Mouse (Mus musculus): ENCODE results near the gene Tbc1d15. TPM values are rescaled to one million over a fixed set of nuclear protein-coding genes. Genes with fewer than 3 reads are reported as not detected.

The Tbc1d15 gene
- polyA plus RNA-seq, 1 experiment = 3.1 TPM

GRCm38 (mm10) chr10:115245488-115245887 is 5.8 kb downstream of the Tbc1d15 start:
- TF ChIP-seq CTCF (IDR thresholded peaks at IDR 0.05; ENCODE audit: extremely low read depth, insufficient read depth, insufficient read length, insufficient replicate concordance) = no peak
- WGBS = 68% methylated on average over 2 of the region's 2 CpGs
- H3K4me1 ChIP-seq (ENCODE audit: control insufficient read depth, insufficient read depth, insufficient read length) = peaks cover 8% of the 10 kb centered on the region
- peak in 1 of 2 experiments; percentile 12 for DNase-seq (ENCODE audit: low read depth in 1 of 2, low spot score in 2 of 2)
- H3K27ac ChIP-seq (ENCODE audit: insufficient read depth, low read length) = no peak overlapping the region
- H3K27me3 ChIP-seq (ENCODE audit: control insufficient read depth, insufficient read depth, low read length) = no peaks in the 10 kb centered on the region
- no peak overlapping the region for H3K4me3 ChIP-seq (ENCODE audit: extremely low read depth, insufficient read depth, insufficient read length)
- H3K36me3 ChIP-seq (ENCODE audit: control insufficient read depth, insufficient read depth, low read length) = no peaks in the 10 kb centered on the region

- no peak for TF ChIP-seq CTCF (IDR thresholded peaks at IDR 0.05; ENCODE audit: extremely low read depth, insufficient read depth, insufficient read length, insufficient replicate concordance)
- TF ChIP-seq POLR2A (IDR thresholded peaks at IDR 0.05; ENCODE audit: low read depth, low read length) = no peak
- H3K27me3 ChIP-seq (ENCODE audit: control insufficient read depth, insufficient read depth, low read length) = no peaks in the 10 kb centered on the region
- no peak overlapping the region for H3K27ac ChIP-seq (ENCODE audit: insufficient read depth, low read length)
- H3K4me3 ChIP-seq (ENCODE audit: extremely low read depth, insufficient read depth, insufficient read length) = no peak overlapping the region
- peaks cover 4% of the 10 kb centered on the region; the same call in 1 of the 2 replicates for H3K4me1 ChIP-seq (ENCODE audit: control insufficient read depth, insufficient read depth, insufficient read length)
- 80% methylated on average over 8 of the region's 8 CpGs for WGBS
- peaks cover 17% of the 10 kb centered on the region for H3K36me3 ChIP-seq (ENCODE audit: control insufficient read depth, insufficient read depth, low read length)
- DNase-seq (ENCODE audit: low read depth in 1 of 2, low spot score in 2 of 2) = no peak
Observed at GRCm38 (mm10) chr10:115241082-115241595, 10.1 kb downstream of the Tbc1d15 start.

GRCm38 (mm10) chr10:115237931-115238330 is 13.3 kb downstream of the Tbc1d15 start:
- no peak overlapping the region for H3K4me3 ChIP-seq (ENCODE audit: extremely low read depth, insufficient read depth, insufficient read length)
- TF ChIP-seq CTCF (IDR thresholded peaks at IDR 0.05; ENCODE audit: extremely low read depth, insufficient read depth, insufficient read length, insufficient replicate concordance) (no peak), POLR2A (IDR thresholded peaks at IDR 0.05; ENCODE audit: low read depth, low read length) (no peak)
- H3K27ac ChIP-seq (ENCODE audit: insufficient read depth, low read length) = no peak overlapping the region
- H3K27me3 ChIP-seq (ENCODE audit: control insufficient read depth, insufficient read depth, low read length) = no peaks in the 10 kb centered on the region
- no peak for DNase-seq (ENCODE audit: low read depth in 1 of 2, low spot score in 2 of 2)
- peaks cover 18% of the 10 kb centered on the region for H3K36me3 ChIP-seq (ENCODE audit: control insufficient read depth, insufficient read depth, low read length)
- H3K4me1 ChIP-seq (ENCODE audit: control insufficient read depth, insufficient read depth, insufficient read length) = peaks cover 4% of the 10 kb centered on the region; the same call in 1 of the 2 replicates
- 89% methylated on average over 4 of the region's 4 CpGs for WGBS

DNA sequence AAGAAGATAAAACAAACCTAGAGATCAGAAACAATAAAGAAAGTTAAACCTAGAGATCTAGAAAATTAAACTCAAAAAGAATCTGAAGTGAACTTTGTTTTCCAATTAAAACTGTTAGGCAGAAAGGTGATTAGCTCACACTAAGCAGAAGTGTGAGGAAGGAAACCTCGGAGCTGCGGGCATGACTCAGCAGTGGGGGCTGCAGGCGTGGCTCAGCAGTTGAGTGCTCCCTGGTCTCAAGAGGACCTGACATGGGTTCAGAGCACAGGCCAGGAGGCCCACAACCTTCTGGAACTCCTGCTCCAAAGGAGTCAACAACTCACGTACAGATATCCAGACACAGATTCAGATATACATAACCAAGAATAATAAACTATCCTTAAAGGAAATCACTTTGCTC is 14.5 kb downstream of the Tbc1d15 start:
- 38% methylated on average over 4 of the region's 4 CpGs for WGBS
- TF ChIP-seq POLR2A (IDR thresholded peaks at IDR 0.05; ENCODE audit: low read depth, low read length) = no peak
- TF ChIP-seq CTCF (IDR thresholded peaks at IDR 0.05; ENCODE audit: extremely low read depth, insufficient read depth, insufficient read length, insufficient replicate concordance) = no peak
- Histone ChIP-seq H3K27ac (ENCODE audit: insufficient read depth, low read length) (no peak overlapping the region), H3K36me3 (ENCODE audit: control insufficient read depth, insufficient read depth, low read length) (peaks cover 19% of the 10 kb centered on the region), H3K4me1 (ENCODE audit: control insufficient read depth, insufficient read depth, insufficient read length) (no peaks in the 10 kb centered on the region), H3K27me3 (ENCODE audit: control insufficient read depth, insufficient read depth, low read length) (no peaks in the 10 kb centered on the region), H3K4me3 (ENCODE audit: extremely low read depth, insufficient read depth, insufficient read length) (no peak overlapping the region)
- DNase-seq (ENCODE audit: low read depth in 1 of 2, low spot score in 2 of 2) = no peak

GRCm38 (mm10) chr10:115235501-115235900 is 15.8 kb downstream of the Tbc1d15 start:
- Histone ChIP-seq H3K27ac (ENCODE audit: insufficient read depth, low read length) (no peak overlapping the region), H3K4me3 (ENCODE audit: extremely low read depth, insufficient read depth, insufficient read length) (no peak overlapping the region), H3K4me1 (ENCODE audit: control insufficient read depth, insufficient read depth, insufficient read length) (no peaks in the 10 kb centered on the region), H3K27me3 (ENCODE audit: control insufficient read depth, insufficient read depth, low read length) (no peaks in the 10 kb centered on the region), H3K36me3 (ENCODE audit: control insufficient read depth, insufficient read depth, low read length) (peaks cover 19% of the 10 kb centered on the region)
- WGBS = 91% methylated on average over 9 of the region's 9 CpGs
- TF ChIP-seq POLR2A (IDR thresholded peaks at IDR 0.05; ENCODE audit: low read depth, low read length) = no peak
- DNase-seq (ENCODE audit: low read depth in 1 of 2, low spot score in 2 of 2) = no peak

GRCm38 (mm10) chr10:115233798-115234197 is 17.5 kb downstream of the Tbc1d15 start:
- peaks cover 14% of the 10 kb centered on the region for H3K36me3 ChIP-seq (ENCODE audit: control insufficient read depth, insufficient read depth, low read length)
- no peak overlapping the region for H3K27ac ChIP-seq (ENCODE audit: insufficient read depth, low read length)
- WGBS = 70% methylated on average over 3 of the region's 3 CpGs
- DNase-seq (ENCODE audit: low read depth in 1 of 2, low spot score in 2 of 2) = no peak
- H3K4me3 ChIP-seq (ENCODE audit: extremely low read depth, insufficient read depth, insufficient read length) = no peak overlapping the region
- no peaks in the 10 kb centered on the region for H3K27me3 ChIP-seq (ENCODE audit: control insufficient read depth, insufficient read depth, low read length)
- no peaks in the 10 kb centered on the region for H3K4me1 ChIP-seq (ENCODE audit: control insufficient read depth, insufficient read depth, insufficient read length)
- TF ChIP-seq CTCF (IDR thresholded peaks at IDR 0.05; ENCODE audit: extremely low read depth, insufficient read depth, insufficient read length, insufficient replicate concordance) (no peak), POLR2A (IDR thresholded peaks at IDR 0.05; ENCODE audit: low read depth, low read length) (no peak)

- DNase-seq (ENCODE audit: low read depth in 1 of 2, low spot score in 2 of 2) = no peak
- 92% methylated on average over 3 of the region's 3 CpGs for WGBS
- Histone ChIP-seq H3K36me3 (ENCODE audit: control insufficient read depth, insufficient read depth, low read length) (peaks cover 10% of the 10 kb centered on the region), H3K4me3 (ENCODE audit: extremely low read depth, insufficient read depth, insufficient read length) (no peak overlapping the region), H3K27me3 (ENCODE audit: control insufficient read depth, insufficient read depth, low read length) (no peaks in the 10 kb centered on the region), H3K4me1 (ENCODE audit: control insufficient read depth, insufficient read depth, insufficient read length) (no peaks in the 10 kb centered on the region), H3K27ac (ENCODE audit: insufficient read depth, low read length) (no peak overlapping the region)
- TF ChIP-seq CTCF (IDR thresholded peaks at IDR 0.05; ENCODE audit: extremely low read depth, insufficient read depth, insufficient read length, insufficient replicate concordance) (no peak), POLR2A (IDR thresholded peaks at IDR 0.05; ENCODE audit: low read depth, low read length) (no peak)
Observed at GRCm38 (mm10) chr10:115232513-115232912, 18.8 kb downstream of the Tbc1d15 start.

Measured in spleen, adult 2 months (tissue).